Mouse (Mus musculus) neural tube, embryonic 15.5 days (tissue): ENCODE data around the gene Kif3a. TPM values are rescaled to one million over a fixed set of nuclear protein-coding genes. Genes with fewer than 3 reads are reported as not detected.

Experiments used
- ATAC-seq: fragments of 200-750 bp; cut with Nextera tagmentation; 2 replicates; pipeline ENCODE4 v1.8.0; 2017; ENCODE audit warnings: mild to moderate bottlenecking, moderate TSS enrichment, moderate library complexity; ENCODE audit not compliant: low FRiP score
- H3K27ac ChIP-seq: fragments of 300-500 bp; sonication (generic); replicated peaks from 2 replicates; pipeline ENCODE4 v1.5.1; 2015; ENCODE audit warnings: mild to moderate bottlenecking, inconsistent platforms
- H3K27me3 ChIP-seq: fragments of 300-500 bp; sonication (generic); replicated peaks from 2 replicates; pipeline ENCODE4 v1.6.1; 2015; ENCODE audit warnings: inconsistent platforms
- H3K36me3 ChIP-seq: fragments of 300-500 bp; sonication (generic); 2 replicates; pipeline ENCODE4 v1.6.1; 2015; ENCODE audit warnings: inconsistent platforms
- H3K4me1 ChIP-seq: fragments of 300-500 bp; sonication (generic); 2 replicates; pipeline ENCODE4 v1.6.1; 2015; ENCODE audit warnings: inconsistent platforms
- H3K4me2 ChIP-seq: fragments of 300-500 bp; sonication (generic); 2 replicates; pipeline ENCODE4 v1.6.1; 2015; ENCODE audit warnings: inconsistent platforms, mild to moderate bottlenecking, moderate library complexity
- H3K4me3 ChIP-seq: fragments of 300-500 bp; sonication (generic); replicated peaks from 2 replicates; pipeline ENCODE4 v1.5.1; 2015; ENCODE audit warnings: mild to moderate bottlenecking, inconsistent platforms
- H3K9ac ChIP-seq: fragments of 300-500 bp; sonication (generic); replicated peaks from 2 replicates; pipeline ENCODE4 v1.6.1; 2015; ENCODE audit warnings: mild to moderate bottlenecking, inconsistent platforms
- H3K9me3 ChIP-seq: fragments of 300-500 bp; sonication (generic); replicated peaks from 2 replicates; pipeline ENCODE4 v1.6.1; 2016; ENCODE audit warnings: inconsistent platforms
- WGBS: fragments of 180-500 bp; shearing (Covaris S2); methylation state at CpG from one replicate; pipeline ENCODE4 v1.1.7; 2015; ENCODE audit warnings: mixed read lengths; 5-methylcytosine and 5-hydroxymethylcytosine counted together
- polyA plus RNA-seq: library from polyadenylated mRNA; unstranded; fragments of >200 nt; fragmentation: Nextera tagmentation; extraction: Ambion mirVana; gene quantifications from 2 replicates; pipeline ENCODE4 v1.2.1, GENCODE M21; 2015

Kif3a gene
- polyA plus RNA-seq, 1 experiment from 2014 or later: 338 TPM

DNA sequence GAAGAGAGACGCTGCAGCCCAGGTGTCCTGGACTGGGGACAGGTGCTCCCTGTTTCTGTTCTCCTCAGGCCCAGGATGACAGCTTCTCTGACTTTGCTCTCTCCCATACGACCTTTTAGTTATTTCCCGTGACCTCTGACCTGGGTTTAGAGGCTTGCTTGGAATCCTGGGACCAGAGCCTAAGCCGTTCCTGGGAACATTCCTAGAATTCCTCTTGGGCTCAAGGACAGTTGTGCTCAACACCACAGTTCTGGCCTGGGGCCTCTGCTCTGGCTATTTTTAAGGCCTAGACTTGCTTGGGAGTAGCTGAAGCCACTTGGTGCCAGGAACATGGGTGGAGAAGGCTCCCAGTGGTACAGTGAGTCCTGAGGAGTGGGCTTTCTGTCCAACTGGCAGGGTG lies 41.7 kb upstream of the Kif3a start:
- no peaks in the 10 kb centered on the region for H3K36me3 ChIP-seq
- no peak overlapping the region for H3K4me2 ChIP-seq
- no peak for ATAC-seq
- no peak overlapping the region for H3K9ac ChIP-seq
- no peak overlapping the region for H3K4me3 ChIP-seq
- H3K27ac ChIP-seq: no peak overlapping the region
- WGBS: 65% methylated on average over 4 of the region's 4 CpGs
- H3K9me3 ChIP-seq: no peaks in the 10 kb centered on the region
- H3K4me1 ChIP-seq: peaks cover 52% of the 10 kb centered on the region
- H3K27me3 ChIP-seq: no peaks in the 10 kb centered on the region

DNA sequence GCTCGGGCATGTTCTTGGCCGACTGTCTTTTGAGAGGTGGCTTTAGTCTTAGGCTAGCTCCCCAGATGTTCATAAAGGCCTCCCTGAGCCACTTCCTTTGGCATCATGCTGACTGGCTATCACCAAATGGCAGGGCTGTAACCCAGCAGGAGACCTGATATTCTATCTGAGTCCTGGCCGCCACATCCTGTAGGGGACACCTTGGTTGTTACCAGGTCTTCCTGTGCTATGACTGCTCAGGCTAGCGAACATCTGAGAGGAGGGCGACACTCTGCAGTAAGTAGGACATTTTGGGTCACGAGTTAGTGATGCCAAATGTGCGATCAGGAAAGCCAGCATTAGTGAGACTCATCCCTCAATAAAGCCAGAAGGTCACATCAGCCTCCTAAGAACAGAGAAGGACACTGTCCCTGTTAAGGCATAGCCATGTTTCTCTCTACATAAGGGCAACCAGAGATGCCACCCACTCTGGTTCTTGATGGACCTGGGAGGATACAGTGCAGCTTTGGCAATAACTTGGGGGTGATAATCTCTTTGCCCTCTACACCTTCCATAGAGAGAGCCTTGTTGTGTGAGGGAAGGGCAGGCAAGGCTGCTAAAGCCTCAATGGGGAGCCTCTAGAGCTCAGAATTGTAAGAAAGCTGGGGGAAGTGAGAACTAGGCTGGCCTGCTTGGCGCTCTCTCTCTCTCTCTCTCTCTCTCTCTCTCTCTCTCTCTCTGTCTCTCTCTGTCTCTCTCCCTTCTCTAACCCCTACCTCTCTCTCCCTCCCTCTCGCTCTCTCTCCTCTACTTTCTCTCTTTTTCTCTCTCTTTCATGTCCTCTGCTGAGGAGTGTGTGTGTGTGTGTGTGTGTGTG lies 38.6 kb upstream of the Kif3a start:
- H3K4me1 ChIP-seq: peaks cover 23% of the 10 kb centered on the region
- no peak overlapping the region for H3K4me3 ChIP-seq
- H3K27me3 ChIP-seq: no peaks in the 10 kb centered on the region
- H3K9ac ChIP-seq: no peak overlapping the region
- H3K4me2 ChIP-seq: no peak overlapping the region
- ATAC-seq: no peak
- no peaks in the 10 kb centered on the region for H3K9me3 ChIP-seq
- H3K27ac ChIP-seq: no peak overlapping the region
- 74% methylated on average over 9 of the region's 9 CpGs for WGBS
- peaks cover 3% of the 10 kb centered on the region for H3K36me3 ChIP-seq

DNA sequence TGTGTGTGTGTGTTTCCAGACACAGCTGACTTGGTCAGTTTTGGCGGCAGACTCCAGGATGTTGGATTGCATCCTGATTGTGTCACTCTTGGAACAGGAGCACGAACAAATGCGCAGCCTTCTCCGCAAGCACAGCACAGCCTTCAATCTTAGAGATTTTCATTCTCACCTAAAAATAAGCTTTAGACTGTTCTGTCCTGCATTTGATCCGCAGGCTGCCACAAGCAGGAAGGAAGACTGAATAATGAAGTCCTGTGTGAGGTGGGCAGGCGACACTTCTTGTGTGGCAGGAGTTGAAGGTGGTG lies 38.0 kb upstream of the Kif3a start:
- Histone ChIP-seq H3K27me3 (no peaks in the 10 kb centered on the region), H3K9ac (no peak overlapping the region), H3K4me2 (no peak overlapping the region), H3K27ac (no peak overlapping the region), H3K9me3 (no peaks in the 10 kb centered on the region), H3K4me3 (no peak overlapping the region), H3K4me1 (peaks cover 19% of the 10 kb centered on the region), H3K36me3 (peaks cover 8% of the 10 kb centered on the region)
- 62% methylated on average over 6 of the region's 6 CpGs for WGBS
- ATAC-seq: no peak

DNA sequence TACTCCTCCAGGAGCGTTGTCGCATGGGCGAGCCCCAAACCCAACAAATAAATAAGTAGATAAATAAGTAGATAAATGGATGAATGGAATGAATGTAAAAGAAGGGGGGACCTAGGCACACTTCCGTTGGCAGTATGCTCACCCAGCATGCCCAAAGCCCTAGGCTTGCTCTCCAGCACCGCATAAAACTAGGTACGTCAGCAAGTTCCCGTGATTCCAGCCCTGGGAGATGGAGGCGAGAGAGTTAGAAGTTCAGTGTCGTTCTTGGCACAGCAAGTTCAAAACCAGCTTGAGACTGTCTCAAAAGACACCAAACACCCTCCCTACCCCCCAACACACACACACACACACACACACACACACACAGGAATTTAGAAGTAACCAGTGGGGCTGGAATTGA lies 37.2 kb upstream of the Kif3a start:
- H3K4me1 ChIP-seq: peaks cover 19% of the 10 kb centered on the region
- H3K4me2 ChIP-seq: no peak overlapping the region
- H3K27me3 ChIP-seq: no peaks in the 10 kb centered on the region
- H3K4me3 ChIP-seq: no peak overlapping the region
- H3K36me3 ChIP-seq: peaks cover 16% of the 10 kb centered on the region
- 90% methylated on average over 9 of the region's 9 CpGs for WGBS
- H3K9me3 ChIP-seq: no peaks in the 10 kb centered on the region
- H3K27ac ChIP-seq: no peak overlapping the region
- H3K9ac ChIP-seq: no peak overlapping the region
- no peak for ATAC-seq

DNA sequence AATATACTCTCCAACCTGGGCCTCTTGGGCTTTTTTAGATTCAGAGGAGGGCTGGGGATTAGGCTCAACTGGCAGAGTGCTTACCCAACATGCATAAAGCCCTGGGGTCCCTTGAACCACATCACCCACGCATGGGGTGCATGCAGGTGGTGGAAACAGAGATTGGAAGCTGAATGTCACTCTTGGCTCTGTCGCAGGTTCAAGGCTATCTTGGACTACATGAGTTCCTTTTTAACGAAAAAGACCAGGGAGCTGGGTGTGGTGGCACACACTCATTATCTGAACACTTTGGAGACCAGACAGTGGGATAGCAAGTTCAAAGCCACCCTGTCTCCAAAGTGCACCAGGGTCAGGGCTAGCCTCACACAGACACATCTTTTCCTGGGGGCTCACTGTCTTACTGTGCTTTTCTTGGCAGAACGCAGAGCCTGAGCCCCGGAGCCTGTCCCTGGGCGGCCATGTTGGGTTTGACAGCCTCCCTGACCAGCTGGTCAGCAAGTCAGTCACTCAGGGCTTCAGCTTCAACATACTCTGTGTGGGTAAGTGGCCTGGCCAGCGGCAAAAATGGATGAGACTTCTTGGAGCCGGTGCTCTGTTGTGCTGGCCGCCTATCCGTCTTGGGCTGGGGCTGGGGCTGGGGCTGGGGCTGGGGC lies 35.5 kb upstream of the Kif3a start:
- H3K9me3 ChIP-seq: no peaks in the 10 kb centered on the region
- no peak overlapping the region for H3K9ac ChIP-seq
- 95% methylated on average over 10 of the region's 10 CpGs for WGBS
- no peaks in the 10 kb centered on the region for H3K27me3 ChIP-seq
- H3K4me2 ChIP-seq: no peak overlapping the region
- H3K4me3 ChIP-seq: no peak overlapping the region
- H3K4me1 ChIP-seq: peaks cover 19% of the 10 kb centered on the region
- ATAC-seq: no peak
- H3K36me3 ChIP-seq: peaks cover 33% of the 10 kb centered on the region
- no peak overlapping the region for H3K27ac ChIP-seq

DNA sequence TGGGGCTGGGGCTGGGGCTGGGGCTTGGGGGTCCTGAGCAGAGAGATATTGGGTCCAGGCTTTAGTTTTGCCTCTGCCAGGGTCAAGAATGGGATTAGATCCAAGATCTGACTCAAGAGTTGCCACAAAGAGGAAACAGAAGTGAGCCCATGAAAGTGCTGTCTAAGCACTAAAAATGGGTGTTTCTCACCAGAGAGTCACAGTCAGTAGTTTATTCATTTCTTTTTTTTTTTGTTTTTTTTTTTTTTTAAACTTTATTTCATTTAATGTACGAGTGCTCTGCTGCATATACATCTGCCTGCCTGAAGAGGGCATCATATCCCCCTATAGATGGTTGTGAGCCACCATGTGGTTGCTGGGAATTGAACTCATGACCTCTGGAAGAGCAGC lies 35.0 kb upstream of the Kif3a start:
- WGBS: 100% methylated on average over 1 of the region's 1 CpGs
- Histone ChIP-seq H3K36me3 (peaks cover 39% of the 10 kb centered on the region), H3K4me1 (peaks cover 19% of the 10 kb centered on the region), H3K9ac (no peak overlapping the region), H3K4me3 (no peak overlapping the region), H3K27me3 (no peaks in the 10 kb centered on the region), H3K9me3 (no peaks in the 10 kb centered on the region), H3K4me2 (no peak overlapping the region), H3K27ac (no peak overlapping the region)
- ATAC-seq: no peak

DNA sequence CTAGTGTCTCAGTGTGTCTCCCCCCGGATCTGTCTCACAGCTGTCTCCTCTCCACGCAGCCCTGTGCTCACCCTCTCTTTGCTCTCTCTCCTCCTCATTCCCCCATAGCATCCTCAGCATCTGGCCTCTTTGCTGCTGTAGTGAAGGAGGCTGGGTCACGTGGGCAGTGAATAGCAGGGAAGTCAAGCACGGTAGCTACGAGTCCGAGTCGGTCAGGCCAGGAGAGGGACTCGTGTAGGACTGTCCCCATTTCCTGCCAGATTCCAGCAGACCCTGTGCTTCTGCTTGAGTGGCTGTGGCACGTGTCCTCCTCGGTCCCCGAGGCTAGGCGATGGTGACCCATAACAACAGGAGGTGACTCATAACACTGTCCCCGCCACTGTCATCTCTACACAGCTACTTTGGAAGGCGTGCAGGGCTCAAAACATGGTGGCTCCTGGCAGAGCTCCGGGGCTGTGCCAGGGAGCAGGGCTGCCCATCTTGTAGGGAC lies 28.1 kb upstream of the Kif3a start:
- 64% methylated on average over 15 of the region's 15 CpGs for WGBS
- no peak for ATAC-seq
- peaks cover 61% of the 10 kb centered on the region for H3K36me3 ChIP-seq

DNA sequence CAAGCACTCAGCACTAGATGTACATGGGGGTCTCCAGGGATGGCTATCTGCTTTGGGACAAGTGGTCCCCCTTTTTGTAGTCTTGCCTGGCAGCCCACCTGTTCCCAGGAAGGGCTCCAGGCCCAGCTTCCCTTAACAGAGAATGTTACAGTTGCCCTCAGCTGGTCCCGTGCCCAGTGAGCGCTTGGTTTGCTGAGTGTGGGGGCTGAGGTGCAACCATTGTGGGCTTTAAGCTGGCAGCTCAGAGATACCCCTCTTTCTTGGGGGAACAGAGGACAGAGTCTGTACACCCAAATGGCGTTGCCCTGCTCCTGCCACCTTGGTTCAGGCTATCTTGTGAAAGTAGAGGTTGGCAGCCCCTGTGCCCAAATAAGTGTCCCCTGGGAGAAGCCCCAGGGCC lies 26.8 kb upstream of the Kif3a start:
- Histone ChIP-seq H3K4me1 (no peaks in the 10 kb centered on the region), H3K9me3 (no peaks in the 10 kb centered on the region), H3K9ac (no peak overlapping the region), H3K4me2 (no peak overlapping the region), H3K4me3 (no peak overlapping the region), H3K36me3 (peaks cover 48% of the 10 kb centered on the region), H3K27ac (no peak overlapping the region), H3K27me3 (no peaks in the 10 kb centered on the region)
- 95% methylated on average over 3 of the region's 3 CpGs for WGBS
- ATAC-seq: no peak

More for the DNA sequence above, 28.1 kb upstream of the Kif3a start:
- H3K27ac ChIP-seq: no peak overlapping the region
- H3K9ac ChIP-seq: no peak overlapping the region
- H3K4me2 ChIP-seq: no peak overlapping the region
- no peaks in the 10 kb centered on the region for H3K27me3 ChIP-seq
- no peaks in the 10 kb centered on the region for H3K4me1 ChIP-seq
- H3K9me3 ChIP-seq: no peaks in the 10 kb centered on the region
- H3K4me3 ChIP-seq: no peak overlapping the region

DNA sequence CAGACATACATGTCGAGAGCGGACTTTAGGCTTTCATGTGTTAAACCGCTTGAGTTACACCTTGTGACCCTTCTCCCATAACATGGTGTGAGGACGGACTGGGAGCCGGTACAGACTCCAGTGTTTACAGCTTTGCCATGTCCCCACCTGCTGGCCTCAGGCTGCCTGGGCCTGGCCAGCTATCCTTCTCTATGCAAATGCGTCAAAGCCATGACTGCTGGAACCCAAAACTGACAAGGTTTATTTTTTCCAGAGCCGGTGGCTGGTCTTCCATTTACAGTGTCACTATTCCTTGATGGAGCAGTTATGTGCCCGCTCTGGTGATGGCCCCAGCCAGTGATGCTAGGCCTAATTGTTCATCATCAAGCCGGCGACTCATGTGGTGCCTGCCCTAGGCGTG lies 26.0 kb upstream of the Kif3a start:
- no peak for ATAC-seq
- no peaks in the 10 kb centered on the region for H3K27me3 ChIP-seq
- H3K9ac ChIP-seq: no peak overlapping the region
- H3K4me2 ChIP-seq: no peak overlapping the region
- 81% methylated on average over 11 of the region's 11 CpGs for WGBS
- H3K4me1 ChIP-seq: no peaks in the 10 kb centered on the region
- no peak overlapping the region for H3K4me3 ChIP-seq
- peaks cover 39% of the 10 kb centered on the region for H3K36me3 ChIP-seq
- no peak overlapping the region for H3K27ac ChIP-seq
- no peaks in the 10 kb centered on the region for H3K9me3 ChIP-seq

DNA sequence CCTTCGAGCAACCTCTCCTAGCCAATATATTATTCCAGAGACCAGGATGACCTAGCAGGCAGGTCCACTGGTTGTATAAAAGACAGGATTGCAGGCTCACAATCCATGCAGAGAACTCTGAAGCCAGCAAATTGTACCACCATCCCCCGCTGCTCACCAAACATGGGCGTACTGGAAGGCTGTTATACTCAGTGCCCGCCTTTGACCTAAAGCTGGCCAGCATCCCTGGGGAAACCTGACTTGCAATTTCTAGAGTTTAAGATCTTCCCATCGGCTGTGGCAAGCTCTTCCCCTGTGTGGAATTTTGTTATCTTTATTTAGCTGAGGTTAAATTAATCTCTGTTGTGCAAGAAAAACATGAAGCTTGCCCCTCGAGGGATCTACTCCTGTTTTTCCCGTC lies 24.2 kb upstream of the Kif3a start:
- H3K27ac ChIP-seq: no peak overlapping the region
- no peaks in the 10 kb centered on the region for H3K9me3 ChIP-seq
- 63% methylated on average over 7 of the region's 7 CpGs for WGBS
- no peak overlapping the region for H3K4me3 ChIP-seq
- H3K36me3 ChIP-seq: peaks cover 23% of the 10 kb centered on the region
- H3K4me2 ChIP-seq: no peak overlapping the region
- H3K27me3 ChIP-seq: no peaks in the 10 kb centered on the region
- no peak overlapping the region for H3K9ac ChIP-seq
- no peaks in the 10 kb centered on the region for H3K4me1 ChIP-seq
- ATAC-seq: no peak

DNA sequence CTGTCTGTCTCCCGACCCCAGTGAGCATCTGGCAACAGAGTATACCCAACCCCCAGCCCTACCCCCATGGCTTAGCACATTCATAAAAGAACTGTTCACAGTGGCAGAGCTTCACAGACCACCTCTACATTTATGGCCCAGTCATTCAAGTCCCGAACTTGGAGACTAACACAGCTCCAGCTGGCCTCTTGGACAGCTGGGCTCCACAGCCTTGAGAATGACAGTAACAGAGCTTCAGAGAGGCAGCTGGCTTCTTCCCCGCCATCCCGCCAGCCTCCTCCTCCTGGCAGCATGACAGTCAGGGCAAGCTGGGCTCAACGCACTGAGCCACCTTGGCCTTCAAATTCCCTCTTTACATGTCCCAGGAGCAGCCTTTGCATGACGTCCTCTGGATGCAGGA lies 20.9 kb upstream of the Kif3a start:
- Histone ChIP-seq H3K36me3 (peaks cover 4% of the 10 kb centered on the region; the same call in 1 of the 2 replicates), H3K27ac (no peak overlapping the region), H3K4me1 (no peaks in the 10 kb centered on the region), H3K4me3 (no peak overlapping the region), H3K4me2 (no peak overlapping the region), H3K9me3 (no peaks in the 10 kb centered on the region), H3K27me3 (no peaks in the 10 kb centered on the region), H3K9ac (no peak overlapping the region)
- ATAC-seq: no peak
- WGBS: 38% methylated on average over 6 of the region's 6 CpGs

DNA sequence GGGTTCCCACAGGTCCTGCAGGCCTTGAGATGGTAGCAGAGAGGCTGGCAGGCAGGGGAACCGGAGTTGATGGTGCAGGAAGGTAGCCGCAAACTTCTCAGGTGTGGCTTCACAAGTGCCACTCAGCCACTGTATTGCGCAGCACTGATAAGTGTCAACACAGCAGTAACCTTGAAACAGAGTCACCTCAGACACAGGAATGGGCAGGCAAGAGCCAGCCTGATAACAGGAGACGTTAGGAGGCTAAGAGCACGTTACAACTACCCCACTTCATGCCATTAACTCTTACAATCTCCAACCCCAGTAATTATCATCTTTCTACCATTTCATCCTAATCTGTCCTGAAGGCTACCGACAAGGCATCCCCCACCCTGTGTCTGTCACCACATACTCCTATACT lies 19.6 kb upstream of the Kif3a start:
- Histone ChIP-seq H3K27ac (no peak overlapping the region), H3K9ac (no peak overlapping the region), H3K36me3 (no peaks in the 10 kb centered on the region), H3K4me1 (no peaks in the 10 kb centered on the region), H3K4me2 (no peak overlapping the region), H3K27me3 (no peaks in the 10 kb centered on the region), H3K9me3 (no peaks in the 10 kb centered on the region), H3K4me3 (no peak overlapping the region)
- no peak for ATAC-seq
- 87% methylated on average over 6 of the region's 6 CpGs for WGBS
